18 mouse cellular contexts compared by ENCODE assay signal in genomic region chr3:52650071-52650470, GRCm38 (mm10).
"Had no signal": no experiment of that assay in that cellular context is flagged by ENCODE, and none has a peak within 500 bp of the region (broad histone marks: within the 10 kb centered on the region; RNA-seq: fewer than 3 reads in every experiment).

No protein-coding gene starts in this region.

- ATAC-seq: liver, embryonic 12.5 days; midbrain, embryonic 13.5 days; midbrain, embryonic 15.5 days had no signal

- H3K27me3 ChIP-seq: liver, embryonic 12.5 days; neural tube, embryonic 15.5 days had no signal

- H3K4me2 ChIP-seq: liver, embryonic 12.5 days; lung, embryonic 14.5 days; midbrain, embryonic 11.5 days; midbrain, embryonic 13.5 days; midbrain, embryonic 15.5 days; neural tube, embryonic 13.5 days; neural tube, embryonic 15.5 days had no signal

- H3K36me3 ChIP-seq: liver, embryonic 12.5 days; midbrain, embryonic 13.5 days; midbrain, embryonic 15.5 days; neural tube, embryonic 13.5 days; neural tube, embryonic 15.5 days had no signal

- H3K27ac ChIP-seq: liver, embryonic 12.5 days; liver, embryonic 14.5 days; macrophage; midbrain, embryonic 13.5 days; midbrain, embryonic 15.5 days; neural tube, embryonic 13.5 days; neural tube, embryonic 15.5 days had no signal

- H3K9ac ChIP-seq: liver, embryonic 12.5 days; liver, embryonic 14.5 days; lung, embryonic 14.5 days; midbrain, embryonic 13.5 days; midbrain, embryonic 15.5 days; neural tube, embryonic 13.5 days; neural tube, embryonic 15.5 days had no signal

- DNase-seq: lung, adult 18-20 months; lung, embryonic 14.5 days; lung, postnatal 10 days; lung, postnatal 36 days; retina, postnatal 1 day; right cerebral cortex, adult 18-20 months; right cerebral cortex, postnatal 25 days; right cerebral cortex, postnatal 4 days; spleen, adult 18-20 months had no signal

- H3K4me1 ChIP-seq: liver, embryonic 12.5 days; megakaryocyte, embryonic 14.5 days; midbrain, embryonic 15.5 days had no signal

- H3K9me3 ChIP-seq: liver, embryonic 12.5 days; megakaryocyte, embryonic 14.5 days; midbrain, embryonic 13.5 days; midbrain, embryonic 15.5 days; neural tube, embryonic 13.5 days; neural tube, embryonic 15.5 days had no signal

- H3K4me3 ChIP-seq: liver, embryonic 12.5 days; megakaryocyte, embryonic 14.5 days; midbrain, embryonic 13.5 days; midbrain, embryonic 15.5 days; neural tube, embryonic 13.5 days; neural tube, embryonic 15.5 days had no signal
